Mouse (Mus musculus) 416B (cell line): Measurements from ENCODE around the gene Hsd17b11.
A peak's percentile ranks its signal among the peaks of the same experiment; 100 is the strongest.

Source experiments
- DNase-seq: peaks from one replicate; pipeline ENCODE4 v3.0.0; 2011; ENCODE audit warnings: low read depth

Gene Hsd17b11

GRCm38 (mm10) chr5:104021597-104022378, at the start of gene Hsd17b11:
Gene Hsd17b11, minus strand, starts transcription at chr5:104021919.
- peak; percentile 94 for DNase-seq

GRCm38 (mm10) chr5:104071048-104071447, 49.3 kb upstream of the Hsd17b11 start:
- no peak for DNase-seq

DNA sequence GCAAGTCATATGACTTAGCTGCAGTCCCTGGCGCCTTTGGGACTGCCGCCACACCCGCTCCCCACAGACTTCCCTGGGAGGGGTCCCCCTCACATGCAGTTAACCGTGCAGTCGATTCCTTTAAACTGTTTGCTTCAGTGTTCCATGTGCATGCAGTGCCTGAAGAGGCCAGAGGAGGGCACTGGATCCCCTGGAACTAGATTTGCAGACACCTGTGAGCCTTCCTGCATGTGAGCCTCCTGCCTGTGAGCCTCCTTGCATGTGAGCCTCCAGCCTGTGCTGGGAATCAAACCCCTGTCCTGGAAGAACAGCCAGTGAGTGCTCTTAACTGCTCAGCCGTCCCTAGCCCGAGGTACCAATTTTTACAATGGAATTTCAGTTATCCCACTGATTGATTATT, 47.0 kb upstream of the Hsd17b11 start:
- peak; percentile 32 for DNase-seq

GRCm38 (mm10) chr5:104062773-104063551, 41.2 kb upstream of the Hsd17b11 start:
- DNase-seq = no peak

GRCm38 (mm10) chr5:104061936-104062772, 40.4 kb upstream of the Hsd17b11 start:
- DNase-seq = no peak

DNA sequence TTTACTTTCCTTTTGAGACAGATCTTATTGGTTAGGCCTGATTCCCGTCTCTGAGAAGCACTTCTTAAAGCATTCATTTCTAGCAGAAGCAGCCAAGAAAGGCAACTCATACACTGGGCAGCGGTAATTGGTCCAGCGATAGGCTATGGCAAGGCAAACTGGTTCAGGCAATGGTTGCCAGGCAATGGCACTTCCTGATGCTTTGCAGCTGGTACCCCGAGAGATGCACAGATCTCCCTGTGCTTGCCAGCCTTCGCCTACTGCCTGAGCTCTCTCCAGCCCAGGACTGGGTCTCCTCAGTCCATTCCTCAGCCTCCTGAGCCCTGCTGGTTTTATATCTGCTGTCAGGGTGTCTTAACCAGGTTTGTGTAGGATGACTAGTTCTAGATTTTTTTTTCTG, 38.7 kb upstream of the Hsd17b11 start:
- DNase-seq = no peak

- no peak for DNase-seq
Measured at GRCm38 (mm10) chr5:104059628-104060027, 37.9 kb upstream of the Hsd17b11 start.

GRCm38 (mm10) chr5:104058021-104058420, 36.3 kb upstream of the Hsd17b11 start:
- DNase-seq = peak; percentile 29

- DNase-seq = peak; percentile 26
Measured at GRCm38 (mm10) chr5:104056295-104056694, 34.6 kb upstream of the Hsd17b11 start.

DNA sequence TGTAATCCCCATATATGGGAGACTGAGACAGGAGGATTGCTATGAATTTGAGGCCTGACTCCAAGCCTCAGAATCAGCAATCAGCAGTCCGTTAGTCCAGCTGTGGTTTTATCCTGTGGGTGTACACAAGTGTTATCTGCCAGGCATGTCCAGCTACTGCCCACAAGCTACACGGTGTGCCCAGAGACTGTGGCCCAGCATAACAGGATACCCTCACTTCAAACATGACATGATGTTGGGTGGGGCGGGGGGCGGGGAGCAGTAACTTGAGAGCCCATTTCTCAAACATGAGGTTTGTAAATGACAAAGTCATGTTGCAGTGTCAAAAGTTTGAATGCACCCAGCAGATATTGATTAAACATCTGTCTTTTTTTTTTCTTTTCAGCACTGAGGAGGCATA, 34.1 kb upstream of the Hsd17b11 start:
- DNase-seq = peak; percentile 86

- DNase-seq = no peak
Measured at GRCm38 (mm10) chr5:104054938-104055337, 33.2 kb upstream of the Hsd17b11 start.

DNA sequence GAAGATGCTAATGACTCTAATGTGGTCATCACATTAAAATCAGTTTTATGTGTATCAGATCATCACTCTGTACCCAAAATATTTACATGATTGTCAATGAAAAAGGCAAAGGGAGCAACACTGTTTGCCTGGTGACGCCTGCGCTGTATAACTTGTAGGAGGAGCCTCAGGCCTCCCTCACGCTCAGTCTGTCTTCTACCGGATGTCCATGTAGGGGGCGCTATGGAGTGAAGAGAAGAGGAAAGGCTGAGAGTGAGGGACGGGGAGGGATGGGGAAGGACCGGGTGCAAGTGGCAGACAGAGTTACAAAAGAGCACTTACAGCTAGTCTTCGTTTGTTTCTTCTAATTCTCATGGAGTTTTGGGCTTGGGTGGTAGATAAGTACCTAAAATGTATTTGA, 31.2 kb upstream of the Hsd17b11 start:
- DNase-seq = peak; percentile 60

DNA sequence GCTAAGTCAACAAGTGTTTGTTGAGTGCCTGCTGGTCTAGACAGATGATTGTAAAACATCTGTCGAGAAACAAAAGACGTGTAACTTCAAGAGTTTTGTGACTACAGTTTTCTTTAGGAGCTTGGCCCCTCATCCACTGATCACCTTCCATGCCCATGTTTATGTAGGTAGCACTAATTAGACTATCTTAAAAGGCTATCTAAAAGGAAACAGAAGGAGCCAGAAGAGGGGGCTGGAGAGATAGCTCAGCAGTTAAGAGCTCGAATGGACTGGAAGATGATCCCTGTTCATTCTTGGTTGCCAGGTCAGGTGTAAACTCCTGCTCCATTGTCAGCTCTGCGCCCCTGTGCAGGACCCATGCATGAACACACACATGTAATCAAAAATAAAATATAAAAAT, 26.4 kb upstream of the Hsd17b11 start:
- peak; percentile 66 for DNase-seq

- DNase-seq = peak; percentile 46
Measured at GRCm38 (mm10) chr5:104047200-104048105, 25.7 kb upstream of the Hsd17b11 start.

DNA sequence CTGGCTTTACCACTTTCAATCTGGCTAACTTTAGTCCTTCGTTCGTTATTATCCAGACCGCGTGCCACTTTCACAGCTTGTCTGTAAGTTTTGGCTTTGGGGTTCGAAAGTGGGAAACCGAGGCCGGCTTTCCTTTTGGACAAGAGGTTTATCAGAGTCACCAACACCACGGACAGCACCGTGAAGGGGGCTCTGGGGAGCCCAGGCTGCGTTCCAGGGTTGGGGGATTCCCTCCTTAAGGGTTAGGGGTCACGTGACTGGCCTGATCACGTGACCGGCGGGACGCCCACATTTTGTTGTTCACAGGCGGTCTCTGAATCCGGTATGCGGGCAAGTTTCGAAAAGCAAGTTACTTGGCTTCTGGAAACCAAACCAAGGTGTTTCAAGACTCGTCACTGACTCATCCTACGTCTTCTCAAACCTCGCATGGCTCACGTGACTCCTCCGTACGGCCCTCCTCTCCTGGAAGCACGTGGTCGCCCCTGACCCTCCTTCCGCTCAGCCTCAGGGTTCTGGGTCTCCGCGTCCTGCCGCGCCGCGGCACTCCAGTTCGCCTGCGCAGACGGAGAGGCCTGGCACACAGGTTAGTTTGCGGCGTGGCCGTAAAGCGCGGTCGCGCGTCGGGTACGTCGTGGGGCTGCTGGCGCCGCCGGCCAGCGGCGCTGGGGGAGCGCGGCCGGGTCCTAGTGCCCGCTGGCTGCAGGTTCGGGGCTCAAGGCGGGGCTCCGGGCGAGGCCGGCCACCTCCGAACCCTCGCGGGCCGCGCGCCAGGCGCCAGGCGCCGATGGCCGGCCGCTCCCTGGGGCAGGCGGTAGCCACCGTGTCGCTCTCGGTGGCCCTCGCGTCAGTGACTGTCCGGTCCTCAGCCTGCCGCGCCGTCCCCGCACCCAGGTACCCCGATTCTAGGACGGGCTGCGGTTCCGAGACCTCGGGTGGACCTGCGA, 24.8 kb upstream of the Hsd17b11 start, which contains the start of gene Nudt9:
Gene Nudt9, plus strand, starts transcription at position 51 of the 944 bp plus-strand sequence.
- peak; percentile 99 for DNase-seq

- DNase-seq = no peak
Measured at GRCm38 (mm10) chr5:104043704-104044103, 22.0 kb upstream of the Hsd17b11 start.

- no peak for DNase-seq
Measured at GRCm38 (mm10) chr5:104042906-104043305, 21.2 kb upstream of the Hsd17b11 start.

GRCm38 (mm10) chr5:104039154-104039932, 17.6 kb upstream of the Hsd17b11 start:
- DNase-seq = peak; percentile 64

DNA sequence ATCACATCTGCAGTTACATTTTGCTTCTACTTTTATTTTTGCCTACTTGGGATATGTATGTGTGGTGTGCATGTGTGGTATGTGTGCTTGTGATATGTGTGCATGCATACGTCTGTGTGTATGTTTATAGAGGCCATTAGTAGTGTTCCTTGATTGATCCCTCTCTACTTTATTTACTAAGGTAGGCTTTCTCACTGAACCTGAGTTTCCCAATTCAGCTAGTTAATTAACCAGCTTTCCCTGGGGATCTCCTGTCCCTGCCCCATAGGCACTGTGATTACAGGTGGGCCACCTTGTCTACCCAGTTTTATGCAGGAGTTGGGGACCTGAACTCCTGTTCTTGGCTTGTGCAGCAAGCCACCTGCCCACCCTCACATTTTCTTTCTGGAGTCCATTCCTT, 15.0 kb upstream of the Hsd17b11 start:
- no peak for DNase-seq
